In the genomic region with DNA sequence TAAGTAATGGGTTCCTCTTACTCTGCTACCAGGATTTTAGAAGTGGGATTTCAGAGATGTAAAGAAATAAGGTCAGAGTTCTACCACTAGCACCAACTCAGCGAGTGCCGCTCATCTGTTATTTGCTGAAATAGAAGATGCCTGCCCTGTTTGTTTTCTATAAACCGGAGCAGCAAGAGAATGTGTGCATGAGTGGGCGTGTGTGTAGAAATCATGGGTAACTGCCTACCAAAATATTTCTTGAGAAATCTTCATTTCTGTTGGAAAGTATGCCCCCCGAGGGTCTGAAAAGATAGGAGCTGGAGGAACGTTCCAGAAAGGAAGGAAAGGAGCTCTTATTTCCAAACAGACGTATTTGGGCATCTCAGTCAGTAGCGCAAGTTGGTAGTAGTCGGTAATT, we compare ENCODE assay signal across 10 mouse cellular contexts. TPM values are rescaled to one million over a fixed set of nuclear protein-coding genes. Genes with fewer than 3 reads are reported as not detected.
DNase-seq lines count a peak whose midpoint lies in the region; ATAC-seq and TF ChIP-seq lines count a peak whose summit lies in the region.
"Had no signal": no experiment of that assay in that cellular context is flagged by ENCODE, and none has a peak within 500 bp of the region (broad histone marks: within the 10 kb centered on the region; RNA-seq: fewer than 3 reads in every experiment).

No protein-coding gene starts in this region.

- peaks cover 55% of the 10 kb centered on the region for H3K4me1 ChIP-seq in embryonic facial prominence, embryonic 13.5 days
- H3K4me1 ChIP-seq in hindbrain, embryonic 16.5 days (ENCODE audit: control insufficient read depth, insufficient read depth, low read depth, low read length) = peaks cover 6% of the 10 kb centered on the region
- H3K4me1 ChIP-seq in midbrain, embryonic 16.5 days (ENCODE audit: control insufficient read depth, insufficient read depth, low read length) = peaks cover 7% of the 10 kb centered on the region

- H3K36me3 ChIP-seq in embryonic facial prominence, embryonic 13.5 days = no peaks in the 10 kb centered on the region; the same call in 1 of the 2 replicates
- no peaks in the 10 kb centered on the region for H3K36me3 ChIP-seq in hindbrain, embryonic 16.5 days (ENCODE audit: control insufficient read depth, insufficient read depth, low read length)
- H3K36me3 ChIP-seq in midbrain, embryonic 16.5 days (ENCODE audit: control insufficient read depth, insufficient read depth, low read length) = no peaks in the 10 kb centered on the region

- peak overlapping the region; percentile 69 for H3K4me2 ChIP-seq in embryonic facial prominence, embryonic 13.5 days
- peak overlapping the region; percentile 3 for H3K4me2 ChIP-seq in hindbrain, embryonic 16.5 days (ENCODE audit: low read length)
- H3K4me2 ChIP-seq in midbrain, embryonic 16.5 days (ENCODE audit: low read length) = peak overlapping the region; percentile 3

- no peak for ATAC-seq in embryonic facial prominence, embryonic 13.5 days (ENCODE audit: insufficient number of reproducible peaks, insufficient read depth, low FRiP score, low TSS enrichment, low read depth)
- ATAC-seq in hindbrain, embryonic 16.5 days = no peak
- ATAC-seq in midbrain, embryonic 16.5 days = no peak

- H3K27ac ChIP-seq in layer of hippocampus, adult 2 months = peak overlapping the region; percentile 43; the same call in 1 of the 2 replicates
- peak overlapping the region; percentile 90 for H3K27ac ChIP-seq in embryonic facial prominence, embryonic 13.5 days
- no peak overlapping the region for H3K27ac ChIP-seq in hindbrain, embryonic 16.5 days (ENCODE audit: low read depth, low read length)
- H3K27ac ChIP-seq in midbrain, embryonic 16.5 days (ENCODE audit: low read length) = no peak overlapping the region
- H3K27ac ChIP-seq: macrophage had no signal

- no peaks in the 10 kb centered on the region for H3K27me3 ChIP-seq in embryonic facial prominence, embryonic 13.5 days
- no peaks in the 10 kb centered on the region for H3K27me3 ChIP-seq in hindbrain, embryonic 16.5 days (replicated peaks; ENCODE audit: control insufficient read depth, insufficient read depth, low read length)
- H3K27me3 ChIP-seq in midbrain, embryonic 16.5 days (ENCODE audit: control insufficient read depth, insufficient read depth, low read depth, low read length) = no peaks in the 10 kb centered on the region

- peak overlapping the region; percentile 48 for H3K4me3 ChIP-seq in layer of hippocampus, adult 2 months
- peak overlapping the region; percentile 55 for H3K4me3 ChIP-seq in embryonic facial prominence, embryonic 13.5 days
- peak overlapping the region; percentile 8; the same call in 1 of the 2 replicates for H3K4me3 ChIP-seq in hindbrain, embryonic 16.5 days (ENCODE audit: low read length)
- H3K4me3 ChIP-seq in midbrain, embryonic 16.5 days (ENCODE audit: low read depth, low read length) = no peak overlapping the region

- H3K9me3 ChIP-seq in embryonic facial prominence, embryonic 13.5 days = no peaks in the 10 kb centered on the region
- H3K9me3 ChIP-seq in hindbrain, embryonic 16.5 days (ENCODE audit: control insufficient read depth, low read length) = no peaks in the 10 kb centered on the region
- H3K9me3 ChIP-seq in midbrain, embryonic 16.5 days (replicated peaks; ENCODE audit: control insufficient read depth, low read length, poor library complexity, severe bottlenecking) = no peaks in the 10 kb centered on the region

- WGBS in embryonic facial prominence, embryonic 13.5 days = 9% methylated on average over 9 of the region's 9 CpGs
- 70% methylated on average over 9 of the region's 9 CpGs for WGBS in hindbrain, embryonic 16.5 days
- WGBS in midbrain, embryonic 16.5 days = 76% methylated on average over 9 of the region's 9 CpGs

- H3K9ac ChIP-seq in embryonic facial prominence, embryonic 13.5 days = peak overlapping the region; percentile 81
- no peak overlapping the region for H3K9ac ChIP-seq in hindbrain, embryonic 16.5 days (ENCODE audit: low read depth, low read length)
- H3K9ac ChIP-seq in midbrain, embryonic 16.5 days (ENCODE audit: low read depth, low read length) = no peak overlapping the region

- no peak for TF ChIP-seq CTCF in layer of hippocampus, adult 2 months (conservative IDR thresholded peaks at IDR 0.05)

- no peak for DNase-seq in layer of hippocampus, adult 2 months (ENCODE audit: low spot score in 2 of 2)
- DNase-seq in layer of hippocampus, postnatal 25 days (ENCODE audit: extremely low spot score in 1 of 2, low spot score in 1 of 2) = no peak
- DNase-seq in cerebellum, postnatal 14 days = no peak
- DNase-seq in right cerebral cortex, postnatal 4 days = no peak
- no peak for DNase-seq in embryo, embryonic 11 days
- DNase-seq: cerebellum, adult 18-20 months had no signal

RNA-seq across cellular contexts. Expression of gene Cald1, which starts 0.9 kb away (rescaled TPM):
- 10 to 100 TPM; 32.9 to 38.8 TPM for total RNA-seq in layer of hippocampus, adult 2 months (2021)
- 10 to 100 TPM; 25.4 to 34.4 TPM for total RNA-seq in layer of hippocampus, postnatal 25 days (2021)
- polyA plus RNA-seq in embryonic facial prominence, embryonic 13.5 days (2015; fragmentation: Nextera tagmentation; extraction: Ambion mirVana) = 432 and 463 TPM in 2 replicates
- 66.1 and 69.8 TPM in 2 replicates for polyA plus RNA-seq in hindbrain, embryonic 16.5 days (2015; fragmentation: Nextera tagmentation; extraction: Ambion mirVana)
- 52.1 and 58.2 TPM in 2 replicates for polyA plus RNA-seq in midbrain, embryonic 16.5 days (2015; fragmentation: Nextera tagmentation; extraction: Ambion mirVana)

Comparison
In these comparisons a context has a peak if more than half of its experiments do, and no peak if none do; other contexts are left out.
1. H3K27ac ChIP-seq: peak in layer of hippocampus, adult 2 months (single experiment) and embryonic facial prominence, embryonic 13.5 days (single experiment); none in hindbrain, embryonic 16.5 days (single experiment) and midbrain, embryonic 16.5 days (single experiment).
2. H3K4me2 ChIP-seq: peak in every context shown above with its lines; median percentile 69 in embryonic facial prominence, embryonic 13.5 days; 3 in hindbrain, embryonic 16.5 days; 3 in midbrain, embryonic 16.5 days.